Mouse (Mus musculus) T-helper 2 cell (primary cell): ENCODE measurements at regions not wholly inside any gene's neighbourhood (a gene's known extent, or its start where the extent isn't known, plus 50 kb on each side); places are given as distances from the start of the nearest gene placed in this dataset.

Source experiments
- in situ Hi-C: fragments of 300-600 bp; cut with MboI, MseI; formaldehyde crosslinking; loops from one replicate; pipeline ENCODE4 v1.15.1; 2025; ENCODE audit warnings: high pct_unique_total_duplicates

DNA sequence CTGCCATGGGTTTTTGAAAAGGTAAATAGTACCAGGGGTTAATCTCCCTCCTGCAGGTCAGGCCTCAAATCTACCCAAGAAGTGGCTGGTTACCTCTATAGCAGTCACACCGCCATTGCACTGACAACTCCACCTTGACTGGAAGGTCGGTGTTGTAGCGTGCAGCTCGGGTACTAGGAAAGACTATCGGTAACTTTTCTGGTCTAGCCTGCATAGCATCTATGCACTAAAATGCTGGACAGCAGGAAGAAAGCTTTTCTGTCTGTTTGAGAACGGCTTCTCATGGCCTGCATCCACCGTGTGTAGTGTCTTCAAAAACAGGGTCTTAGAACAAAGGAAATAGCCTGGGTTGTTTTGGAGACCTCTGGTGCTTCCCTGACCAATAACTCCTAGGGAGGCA is 88.8 kb downstream of the Bms1 start:
- in situ Hi-C loops, result loop anchor here (10.0 kb wide), 1 partner anchor 814 kb away; no protein-coding TSS in a partner anchor

DNA sequence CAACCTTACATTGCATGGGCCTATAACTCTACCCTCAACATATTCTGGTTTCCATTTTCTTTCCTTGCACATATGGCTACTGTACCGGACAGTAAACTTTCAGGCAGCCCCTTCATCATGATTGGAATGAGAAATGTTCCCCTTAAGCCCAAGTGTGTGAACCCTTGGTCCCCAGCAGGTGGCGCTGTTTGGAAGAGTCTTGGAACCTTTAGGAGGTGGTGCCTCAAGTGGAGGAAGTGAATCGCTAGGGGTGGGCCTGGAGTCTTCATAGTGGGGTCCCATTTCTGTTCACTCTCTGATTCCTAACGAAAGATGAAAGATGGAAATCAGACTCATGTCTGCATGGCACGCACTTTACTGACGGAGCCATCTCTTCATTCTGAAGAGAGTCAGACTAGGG is 91.8 kb downstream of the Bms1 start:
- in situ Hi-C loops, result no loop called here

DNA sequence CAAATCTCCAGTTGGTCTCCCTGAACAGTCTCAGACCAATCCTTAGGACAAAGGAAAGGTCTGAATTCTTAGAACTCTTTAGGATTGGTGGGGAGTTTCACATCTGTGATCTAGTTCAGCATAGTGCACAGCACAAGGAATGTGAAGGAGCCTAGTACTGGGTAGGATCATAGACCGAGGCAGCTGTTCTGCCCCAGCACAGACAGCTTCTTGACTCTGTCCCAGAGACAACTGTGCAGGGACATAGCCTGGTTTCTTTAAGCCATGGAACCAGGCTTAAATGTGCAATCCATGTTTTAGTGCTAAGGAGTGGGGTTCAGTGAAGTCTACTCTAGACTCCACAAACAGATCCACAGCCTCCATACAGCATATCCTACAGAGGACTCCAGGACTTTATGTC is 93.6 kb downstream of the Bms1 start:
- in situ Hi-C loops, result no loop called here

DNA sequence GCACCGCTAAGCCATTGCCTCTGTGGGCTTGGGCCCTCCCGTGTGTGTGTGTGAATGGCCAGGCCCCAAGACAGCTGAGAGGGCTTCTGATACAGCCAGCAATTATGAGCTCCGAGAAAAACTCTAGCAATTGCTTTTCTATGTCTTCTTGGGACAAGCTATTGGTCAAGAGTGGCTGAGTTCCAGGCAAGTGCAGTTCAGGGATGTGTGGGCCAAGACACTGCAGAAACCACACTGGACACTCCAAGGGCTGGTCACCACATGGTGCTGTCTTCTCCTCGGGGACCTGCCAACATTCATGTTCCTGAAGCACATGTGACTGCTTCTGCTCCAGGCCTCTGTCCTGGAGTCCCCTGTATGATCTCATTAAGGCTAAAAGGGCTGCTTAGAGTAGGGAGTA is 94.7 kb downstream of the Bms1 start:
- in situ Hi-C loops, result no loop called here

DNA sequence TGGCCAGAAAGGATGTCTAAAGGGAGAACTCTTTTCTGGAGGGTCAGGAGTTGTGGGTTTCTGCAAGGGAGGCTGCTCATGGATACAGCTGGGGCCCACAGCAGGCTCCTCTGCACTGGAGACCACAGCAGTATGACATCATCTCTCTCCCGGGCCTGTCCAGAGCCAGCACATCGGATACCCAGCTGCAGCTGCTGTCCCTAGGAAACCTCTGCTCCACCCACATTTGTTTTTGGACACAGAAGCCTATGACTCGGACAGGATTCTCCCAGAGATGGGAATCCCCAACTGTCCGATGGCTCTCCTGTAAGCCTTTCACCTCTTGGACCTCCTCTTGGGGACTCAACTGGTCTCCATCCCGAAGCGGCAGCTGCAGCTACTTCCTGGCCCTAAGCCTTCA is 96.2 kb downstream of the Bms1 start:
- in situ Hi-C loops, result no loop called here

DNA sequence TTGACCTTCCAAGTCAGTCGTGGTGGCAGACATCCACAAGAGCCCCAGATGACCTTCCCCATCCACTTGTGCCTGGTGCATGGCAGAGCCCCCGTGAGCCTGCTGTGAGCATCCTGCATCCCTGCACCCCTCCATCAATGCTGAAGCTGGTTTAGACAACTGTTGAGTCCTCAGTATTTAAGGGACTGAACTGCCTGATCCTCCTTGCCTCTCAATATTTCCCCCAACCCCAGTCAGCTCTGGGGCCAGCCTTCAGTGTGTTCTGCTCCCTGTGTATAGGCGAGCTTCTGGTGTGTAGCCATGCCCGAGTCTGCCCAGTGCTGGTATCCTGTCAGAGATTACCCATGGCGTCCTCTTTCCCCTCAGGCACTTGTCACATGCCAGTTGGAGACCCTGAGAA is 96.6 kb downstream of the Bms1 start:
- in situ Hi-C loops, result no loop called here

DNA sequence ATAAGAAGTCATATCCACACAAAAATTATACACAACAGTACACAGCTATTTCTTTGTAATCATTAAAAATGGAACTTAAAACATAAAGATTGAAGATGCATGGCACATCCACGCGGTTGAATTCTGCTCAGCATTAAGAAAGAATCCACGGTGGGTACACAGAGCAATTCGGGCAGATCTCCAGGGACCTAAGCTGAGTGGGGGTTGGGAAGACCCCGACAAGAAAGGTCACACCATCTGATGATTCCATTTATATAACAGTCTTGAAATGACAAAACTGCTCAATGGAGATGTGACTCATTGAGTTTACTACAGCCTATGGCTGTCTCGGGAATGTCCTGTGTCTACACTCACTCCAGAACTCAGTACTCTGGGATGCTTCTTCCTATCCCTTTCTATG is 97.2 kb downstream of the Bms1 start:
- in situ Hi-C loops, result no loop called here

DNA sequence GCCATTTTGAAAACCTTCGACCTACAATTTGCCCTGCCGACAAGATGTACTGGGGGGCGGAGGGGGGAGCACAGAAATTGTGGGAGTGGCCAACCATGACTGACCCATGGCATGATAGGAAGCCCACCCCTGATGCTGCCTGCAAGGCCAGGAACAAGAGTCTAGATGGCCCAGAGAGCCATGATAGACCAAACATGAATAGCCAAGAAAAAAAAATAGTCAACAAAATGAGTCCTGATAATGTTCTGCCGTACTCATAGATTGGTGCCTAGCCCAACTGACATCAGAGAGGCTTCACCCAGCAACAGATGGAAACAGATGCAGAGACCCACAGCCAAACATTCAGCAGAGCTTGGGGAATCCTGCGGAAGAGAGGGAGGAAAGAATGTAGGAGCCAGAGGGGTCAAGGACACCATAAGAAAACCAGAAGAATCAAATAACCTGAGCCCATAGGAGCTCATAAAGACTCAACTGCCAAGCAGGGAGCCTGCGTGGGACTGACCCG is 99.2 kb downstream of the Bms1 start:
- in situ Hi-C loops, result no loop called here

DNA sequence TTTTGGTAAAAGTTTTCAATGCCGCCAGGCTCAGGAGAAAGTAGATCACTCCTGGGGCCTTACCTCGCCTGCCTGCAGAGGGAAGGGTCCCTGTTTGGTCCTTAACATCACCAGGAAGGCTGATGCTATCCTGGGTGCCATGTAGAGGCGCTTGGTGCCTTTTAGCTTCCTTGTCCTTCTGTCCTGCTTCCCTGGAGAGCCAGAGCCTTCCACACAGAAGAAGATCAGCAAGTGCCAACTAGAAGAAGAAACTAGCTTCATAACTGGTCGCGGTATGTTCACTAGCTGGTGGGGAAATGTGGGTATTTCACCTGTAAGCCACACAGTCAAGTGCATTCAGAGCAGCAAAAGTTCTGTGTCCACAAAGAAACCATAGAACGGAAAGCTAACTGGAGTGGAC is 103.4 kb downstream of the Bms1 start:
- in situ Hi-C loops, result no loop called here

DNA sequence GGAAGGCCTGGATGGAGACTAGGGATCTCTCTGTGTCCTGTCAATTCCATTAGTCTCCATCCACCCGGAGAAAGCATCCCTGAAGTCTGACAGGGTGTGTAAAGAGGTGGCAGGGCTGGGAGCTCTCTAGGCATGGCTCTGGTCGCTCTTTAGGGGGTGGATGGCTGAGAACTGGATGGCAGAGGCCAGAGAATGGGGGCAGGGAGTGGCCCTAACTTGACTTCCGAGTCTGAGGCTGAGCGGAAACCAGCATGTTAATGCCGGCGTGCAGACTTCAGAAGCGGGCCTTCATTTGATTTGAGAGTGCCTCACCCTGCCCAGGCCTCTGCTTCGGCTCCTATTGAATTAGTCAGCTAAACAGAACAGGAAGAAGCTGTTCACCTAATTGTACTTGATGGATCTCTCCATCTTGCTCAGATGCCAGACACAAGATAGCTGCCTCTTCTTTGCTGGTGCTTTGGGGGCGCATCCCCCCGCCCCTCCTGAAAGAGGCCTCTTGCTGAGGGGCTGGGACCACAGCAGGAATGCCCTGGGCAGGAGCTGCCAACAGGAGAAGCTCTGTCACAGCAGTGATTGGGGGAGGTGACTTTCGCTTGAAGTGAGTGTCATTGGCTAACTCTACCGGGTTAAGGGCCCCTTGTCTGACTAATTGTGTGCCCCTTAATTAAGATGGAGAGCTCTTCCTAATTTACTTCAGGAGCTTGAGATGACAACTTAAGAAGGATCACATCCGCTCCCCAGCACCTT is 104.2 kb downstream of the Bms1 start:
- in situ Hi-C loops, result no loop called here

DNA sequence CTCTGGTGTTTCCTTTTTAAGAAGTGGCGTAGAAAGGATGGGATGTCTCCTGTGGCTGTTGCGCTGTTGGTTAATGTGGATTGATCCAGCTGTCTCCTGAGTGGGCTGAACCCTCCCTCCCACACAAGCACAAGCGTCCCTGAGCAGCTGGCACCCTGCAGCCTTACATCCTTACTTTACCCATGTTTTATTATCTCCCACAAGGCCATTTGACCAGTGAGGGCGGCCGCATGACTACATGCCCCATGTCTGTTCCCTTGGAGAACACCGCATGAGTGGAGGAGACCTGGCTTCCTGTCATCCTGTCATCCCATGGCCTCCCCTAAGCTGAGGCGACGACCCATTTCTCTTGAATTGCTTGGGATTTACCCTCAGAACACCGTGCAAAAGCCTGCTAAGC is 108.2 kb downstream of the Bms1 start:
- in situ Hi-C loops, result no loop called here

DNA sequence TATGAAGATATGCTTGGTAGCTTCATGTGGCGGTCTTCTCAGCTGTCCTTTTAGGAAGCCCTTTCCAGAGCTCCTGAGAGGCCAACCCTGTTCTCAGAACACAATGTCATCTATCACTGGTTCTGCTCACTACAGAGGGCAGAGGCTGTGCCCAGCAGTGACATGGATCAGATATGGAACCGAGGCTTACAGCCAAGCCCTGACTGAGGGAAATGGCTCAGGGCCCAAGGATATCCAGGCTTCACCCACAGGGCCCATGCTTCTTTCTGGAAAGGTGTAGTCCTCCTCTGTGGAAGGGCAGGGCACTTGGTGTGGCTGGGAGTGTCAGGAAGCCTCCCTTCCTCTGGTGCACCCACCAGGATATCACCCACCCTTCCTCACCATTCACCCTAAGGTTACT is 109.4 kb downstream of the Bms1 start:
- in situ Hi-C loops, result no loop called here

DNA sequence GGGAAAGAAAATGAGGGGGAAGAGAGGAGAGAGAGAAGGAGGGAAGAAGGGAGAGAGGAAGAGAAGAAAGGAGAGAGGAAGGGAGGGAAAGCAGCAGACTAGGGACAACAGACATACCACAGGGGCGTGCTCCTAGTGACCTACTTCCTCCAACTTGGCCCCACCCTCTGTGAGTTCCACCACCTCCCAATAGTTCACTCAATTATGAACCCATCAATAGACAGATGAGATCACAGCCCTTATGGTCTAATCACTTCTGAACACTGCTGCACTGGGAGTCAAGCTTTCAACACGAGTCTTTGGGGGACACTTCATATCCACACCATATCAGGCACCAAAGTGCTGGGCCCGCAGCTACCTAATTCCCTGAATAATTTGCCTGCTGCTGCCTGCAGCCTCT is 110.7 kb downstream of the Bms1 start:
- in situ Hi-C loops, result no loop called here

DNA sequence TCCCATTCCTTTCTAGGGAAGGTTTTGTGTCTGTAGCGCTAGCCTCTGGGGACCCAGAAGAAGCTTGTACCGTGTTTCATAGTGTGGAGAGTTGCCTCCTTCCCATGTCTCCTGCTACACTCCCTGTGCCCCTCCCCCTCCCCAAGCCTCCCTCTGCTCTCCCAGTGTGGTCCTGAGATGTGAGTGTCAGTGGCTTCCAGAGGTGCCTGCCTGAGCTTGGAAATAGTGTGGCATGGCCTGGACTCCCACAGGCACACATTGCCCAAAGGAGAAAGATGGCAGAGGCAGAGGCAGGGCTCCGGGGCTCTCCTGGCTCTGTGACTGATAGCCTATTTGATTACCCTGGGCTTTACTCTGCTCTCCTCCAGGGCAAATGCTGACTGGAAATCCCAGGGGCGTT is 110.0 kb upstream of the Ret start:
- in situ Hi-C loops, result no loop called here

DNA sequence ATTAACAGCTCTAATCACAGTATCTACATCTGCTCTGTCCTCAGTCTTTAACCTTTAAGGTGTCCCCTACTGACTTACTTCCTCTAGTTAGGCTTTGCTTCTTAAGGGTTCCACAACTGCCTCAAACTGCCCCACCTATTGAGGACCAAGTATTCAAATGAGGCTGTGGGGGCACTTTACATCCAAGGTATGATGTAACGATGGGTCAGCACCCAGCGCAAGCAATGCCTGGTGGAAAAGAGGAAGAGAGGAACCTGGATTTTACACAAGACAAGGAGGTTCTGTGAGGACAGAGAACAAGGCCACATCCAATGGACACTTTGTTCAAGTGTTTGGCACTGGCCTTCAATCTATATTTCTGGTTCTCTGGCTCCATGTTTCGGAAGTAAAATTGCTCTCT is 107.7 kb upstream of the Ret start:
- in situ Hi-C loops, result no loop called here

DNA sequence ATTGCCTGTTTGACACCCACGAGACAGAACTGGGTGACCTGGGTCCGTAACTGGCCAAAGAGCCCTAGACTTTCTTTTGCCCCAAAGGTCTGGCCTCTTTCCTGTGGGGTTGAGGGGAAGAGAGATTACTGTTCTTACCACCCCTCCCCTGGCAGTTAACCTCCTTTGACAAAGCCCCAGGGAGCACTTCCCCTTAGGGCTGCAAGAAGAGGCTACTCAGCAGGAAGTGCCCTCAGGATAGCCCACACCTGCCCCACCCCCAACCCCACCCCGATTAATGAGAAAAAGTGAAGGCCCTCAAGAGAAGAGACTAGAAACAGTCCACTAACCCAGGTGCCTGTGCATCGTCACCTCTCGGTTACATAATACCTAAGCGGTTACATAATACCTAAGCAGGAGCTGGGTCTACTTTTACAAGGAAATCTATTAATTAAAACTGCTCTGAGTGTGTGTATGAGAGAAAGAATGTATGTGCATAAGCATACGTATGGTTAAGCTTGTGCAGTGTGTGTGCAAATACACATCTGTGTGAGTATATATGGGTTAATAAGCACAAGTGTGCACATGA is 105.3 kb upstream of the Ret start:
- in situ Hi-C loops, result no loop called here

DNA sequence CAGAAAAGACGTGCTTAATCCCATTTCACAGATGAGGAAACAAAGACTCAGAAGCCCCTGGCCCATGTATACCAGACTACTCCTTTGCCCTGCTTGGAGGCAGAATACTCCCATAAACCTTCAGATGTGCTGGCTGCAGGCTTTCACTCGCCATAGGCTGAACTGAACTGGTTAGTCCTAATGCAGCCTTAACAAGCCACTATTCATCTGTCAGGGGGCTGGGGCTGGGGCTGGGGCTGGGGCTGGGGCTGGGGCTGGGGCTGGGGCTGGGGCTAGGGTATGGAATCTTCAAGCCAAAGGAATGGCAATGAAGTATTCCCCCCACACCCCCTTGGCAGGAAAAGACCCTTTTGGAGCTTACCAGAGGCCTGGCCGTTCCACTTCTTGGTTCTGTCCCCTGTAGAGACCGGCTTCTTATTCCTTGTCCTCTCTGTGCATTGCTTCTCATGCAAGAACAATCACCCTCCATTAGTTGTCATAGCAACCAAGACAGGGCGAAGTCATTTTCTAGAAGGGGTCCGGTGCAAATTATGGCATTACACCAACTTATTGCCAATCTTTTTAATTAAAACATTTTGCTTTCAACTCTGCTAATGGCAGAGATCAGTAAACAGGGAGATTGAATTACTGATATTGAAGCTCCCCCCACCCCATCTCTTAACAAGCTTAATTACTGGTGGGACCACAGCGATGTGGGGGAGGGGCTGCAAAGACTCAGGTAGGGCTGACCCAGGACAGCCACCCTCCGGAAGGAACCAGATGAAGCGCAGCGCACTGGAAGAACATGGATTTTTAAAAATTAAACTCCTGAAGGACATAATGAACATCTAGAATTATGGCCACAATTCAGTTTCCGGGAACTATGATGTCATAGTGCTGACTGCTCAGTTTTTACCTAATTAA is 104.6 kb upstream of the Ret start:
- in situ Hi-C loops, result no loop called here

DNA sequence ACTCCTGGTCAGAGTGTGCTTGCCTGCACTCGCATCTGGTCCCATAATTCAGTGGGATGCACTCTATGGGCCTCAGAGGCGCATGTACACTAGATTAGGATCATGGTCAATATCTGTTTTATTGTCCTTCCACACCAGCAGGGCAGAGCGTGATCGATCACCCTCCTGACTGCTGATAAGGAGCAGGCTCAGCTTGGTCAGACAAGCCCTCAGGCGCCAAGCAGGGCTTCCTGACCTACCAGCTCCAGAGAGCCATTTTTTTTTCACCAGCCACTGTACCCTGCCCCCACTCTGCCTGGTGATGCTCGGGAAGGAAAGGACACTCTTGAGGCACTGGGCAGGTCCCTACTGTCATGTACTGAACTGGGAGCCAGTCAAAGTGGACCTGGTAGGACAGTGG is 103.3 kb upstream of the Ret start:
- in situ Hi-C loops, result no loop called here

DNA sequence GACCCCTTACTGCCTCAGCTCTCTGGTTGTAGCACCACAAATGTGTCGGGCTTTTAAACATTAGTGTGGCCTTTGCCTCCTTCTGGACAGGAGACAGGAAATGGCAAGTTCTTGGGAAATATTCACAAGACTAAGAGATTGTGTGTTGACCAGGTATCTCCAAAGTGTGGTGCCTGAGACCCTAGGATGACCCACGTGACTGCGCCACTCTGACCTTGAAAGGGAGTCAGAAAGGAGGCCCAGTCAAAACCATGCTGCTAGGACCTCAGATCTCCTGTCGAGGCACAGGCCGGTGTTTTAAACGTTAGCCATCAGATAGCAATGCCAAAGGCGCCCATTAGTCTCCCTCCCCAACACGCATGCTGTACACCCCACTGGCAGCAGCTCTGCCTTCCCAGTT is 100.1 kb upstream of the Ret start:
- in situ Hi-C loops, result no loop called here

DNA sequence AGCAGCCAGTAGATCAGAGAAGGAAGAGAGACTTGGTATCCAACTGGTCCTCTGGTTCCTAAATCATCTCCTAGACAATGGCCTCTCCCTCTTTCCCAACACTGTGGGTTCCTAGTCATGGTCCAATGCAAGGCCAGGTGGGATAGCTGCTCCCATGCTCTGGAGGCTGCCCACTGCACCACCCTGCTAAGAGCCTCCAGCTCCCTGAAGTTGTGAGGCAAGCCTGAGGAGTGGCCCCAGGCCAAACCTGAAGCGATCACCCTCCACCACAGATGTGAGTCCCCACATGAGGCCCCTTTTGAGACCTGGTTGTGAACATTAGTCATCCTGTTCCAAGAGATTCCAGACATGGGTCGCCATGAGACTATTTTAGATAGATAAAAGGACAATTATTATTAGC is 96.5 kb upstream of the Ret start:
- in situ Hi-C loops, result no loop called here

DNA sequence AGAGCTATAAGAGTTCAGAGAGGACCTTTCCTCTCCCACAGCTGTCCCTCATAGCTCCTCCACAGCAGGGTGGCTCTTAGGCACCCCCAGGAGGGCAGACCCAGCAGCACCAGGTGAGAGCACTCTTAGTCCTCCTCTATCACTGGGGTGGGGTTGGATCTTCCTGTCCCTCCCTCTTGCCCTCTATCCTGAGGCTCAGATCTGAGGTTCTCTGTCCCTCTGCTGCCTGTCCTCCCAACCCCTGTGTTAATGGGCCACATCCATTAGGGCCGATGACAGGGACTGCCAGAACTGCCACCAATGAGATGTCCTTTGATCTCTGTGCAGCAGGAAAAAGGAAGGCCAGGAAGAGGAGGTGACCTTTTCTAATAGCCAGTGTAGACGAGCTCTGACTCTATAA is 95.4 kb upstream of the Ret start:
- in situ Hi-C loops, result no loop called here

DNA sequence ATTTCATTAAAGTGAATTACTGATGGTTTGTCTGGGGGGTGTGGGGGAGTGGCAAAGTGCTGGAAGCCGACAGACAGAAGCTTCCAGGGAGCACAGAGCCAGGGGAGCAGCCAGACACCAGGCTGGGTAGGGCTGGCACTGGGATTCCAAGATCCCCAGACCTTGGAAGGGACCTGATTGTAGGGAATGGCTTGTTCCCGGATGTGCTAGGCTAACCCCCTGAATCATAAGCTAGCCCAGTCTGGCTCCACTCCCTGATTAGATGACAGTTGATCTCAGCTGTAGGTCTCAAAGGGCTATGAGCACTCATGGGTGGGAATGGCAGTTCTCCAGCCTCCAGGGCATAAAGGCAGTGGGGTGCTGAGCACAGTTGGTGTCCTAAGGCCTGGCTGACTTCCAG is 94.8 kb upstream of the Ret start:
- in situ Hi-C loops, result no loop called here

DNA sequence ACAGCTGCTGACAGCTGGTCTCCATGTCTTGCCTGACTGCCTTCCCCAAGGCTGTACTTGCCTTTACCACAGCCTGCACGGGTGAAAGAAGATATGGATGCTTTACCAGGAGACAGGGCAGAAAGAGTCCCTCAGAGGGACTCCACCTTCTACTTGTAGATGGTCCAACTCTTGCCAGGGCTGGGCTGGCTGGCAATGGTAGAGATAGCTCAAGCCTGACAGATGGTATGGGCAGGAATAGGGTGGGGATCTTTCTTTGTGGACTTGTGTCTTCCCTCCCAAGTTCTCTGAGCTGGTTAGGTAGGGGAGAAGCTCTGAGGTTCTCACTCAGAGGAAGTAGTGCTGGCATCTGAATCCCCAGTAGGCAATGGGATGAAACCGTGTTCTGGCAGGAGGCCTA is 93.9 kb upstream of the Ret start:
- in situ Hi-C loops, result no loop called here
